Mouse (Mus musculus) hematopoietic stem cell, adult 5-6 weeks (primary cell): ENCODE measurements at regions not wholly inside any gene's neighbourhood (a gene's known extent, or its start where the extent isn't known, plus 50 kb on each side); places are given as distances from the start of the nearest gene placed in this dataset.

Experiments
- ATAC-seq, 2 experiments: fragments of 125-278 bp in 1 of 2; replicated peaks in 1 of 2; 2 replicates each; pipeline ENCODE4 v1.8.0; 2016 to 2017; ENCODE audit warnings: inconsistent platforms in 2 of 2, mild to moderate bottlenecking in 2 of 2, moderate number of reproducible peaks in 2 of 2, low read depth in 1 of 2, moderate TSS enrichment in 1 of 2; ENCODE audit not compliant: low FRiP score in 2 of 2, poor library complexity in 2 of 2, severe bottlenecking in 2 of 2, insufficient read depth in 1 of 2, low TSS enrichment in 1 of 2

GRCm38 (mm10) chr9:89813616-89814318 is 75.5 kb upstream of the Ankrd34c start:
- no peak for ATAC-seq

GRCm38 (mm10) chr9:89807381-89807780 is 69.1 kb upstream of the Ankrd34c start:
- no peak for ATAC-seq

DNA sequence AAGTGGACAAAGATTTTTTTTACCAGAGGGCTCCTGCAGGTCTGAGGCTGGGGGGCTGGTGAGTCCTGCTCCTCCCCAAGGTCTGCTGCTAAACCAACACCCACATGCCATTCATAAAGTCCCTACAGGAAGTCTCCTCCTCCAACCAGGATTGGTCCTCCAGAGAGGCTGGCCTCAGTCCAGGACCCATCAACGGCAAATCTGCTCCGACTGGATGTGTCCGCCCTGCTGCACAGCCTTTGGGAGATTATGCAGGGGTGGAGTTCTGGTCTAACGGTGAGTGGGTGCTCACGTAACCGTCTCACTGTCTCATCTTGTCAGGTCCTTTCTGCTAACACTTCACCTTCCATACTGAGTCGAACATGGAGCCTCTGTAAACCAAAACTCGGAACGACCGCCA is 64.4 kb upstream of the Ankrd34c start:
- ATAC-seq, result no peak

- ATAC-seq, result peak; percentile 75 to 79
Measured at GRCm38 (mm10) chr9:89793018-89793417, 54.7 kb upstream of the Ankrd34c start.

- no peak for ATAC-seq
Measured at GRCm38 (mm10) chr9:89789926-89790325, 51.7 kb upstream of the Ankrd34c start.

DNA sequence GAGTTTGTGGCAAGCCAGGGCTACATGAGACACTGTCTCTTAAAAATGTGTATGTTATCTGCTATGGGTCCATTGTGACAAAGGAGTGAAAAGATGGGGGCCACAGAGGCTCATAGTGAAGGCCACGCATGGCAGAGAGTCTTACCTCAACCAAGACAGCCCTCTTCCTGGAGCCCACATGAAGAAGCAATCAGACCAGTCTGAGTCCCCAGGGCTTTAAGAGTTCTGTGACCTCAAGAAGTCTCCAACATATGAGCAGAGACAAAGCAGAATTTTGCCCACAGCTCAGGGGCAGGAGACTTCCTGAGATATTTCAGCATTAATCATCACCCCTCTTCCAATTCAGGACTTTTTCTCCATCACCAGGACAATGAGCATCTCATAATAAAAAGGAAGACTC is 50.4 kb upstream of the Ankrd34c start:
- ATAC-seq, result no peak
